Mouse (Mus musculus) testis, adult 2 months (tissue): ENCODE measurements around the gene Fmnl1. TPM values are rescaled to one million over a fixed set of nuclear protein-coding genes. Genes with fewer than 3 reads are reported as not detected.

Experiments used
- H3K27ac ChIP-seq: fragments of 200-500 bp; 2 replicates; pipeline ENCODE4 v1.5.1; 2012; ENCODE audit warnings: low read depth, low read length; ENCODE audit not compliant: control insufficient read depth, insufficient read depth
- H3K27me3 ChIP-seq: fragments of 200-500 bp; 2 replicates; pipeline ENCODE4 v1.6.1; 2012; ENCODE audit warnings: mild to moderate bottlenecking, low read length, moderate library complexity; ENCODE audit not compliant: control insufficient read depth, insufficient read depth
- H3K36me3 ChIP-seq: fragments of 200-500 bp; 2 replicates; pipeline ENCODE4 v1.6.1; 2012; ENCODE audit warnings: mild to moderate bottlenecking, low read length; ENCODE audit not compliant: control insufficient read depth, insufficient read depth
- H3K4me1 ChIP-seq: fragments of 200-500 bp; 2 replicates; pipeline ENCODE4 v1.6.1; 2012; ENCODE audit warnings: low read length; ENCODE audit not compliant: control insufficient read depth, insufficient read depth
- H3K4me3 ChIP-seq: fragments of 200-500 bp; 2 replicates; pipeline ENCODE4 v1.5.1; 2012; ENCODE audit warnings: low read depth, mild to moderate bottlenecking, low read length, moderate library complexity, mixed read lengths; ENCODE audit not compliant: control insufficient read depth
- CTCF ChIP-seq: fragments of 200-500 bp; IDR thresholded peaks from 2 replicates; pipeline ENCODE4 v1.5.1; 2012; ENCODE audit warnings: low read depth, mild to moderate bottlenecking, inconsistent platforms, low read length, moderate library complexity; ENCODE audit not compliant: control insufficient read depth, insufficient read depth, insufficient replicate concordance
- POLR2A ChIP-seq: fragments of 200-500 bp; IDR thresholded peaks from 2 replicates; pipeline ENCODE4 v1.6.1; 2012; ENCODE audit warnings: low read depth, mild to moderate bottlenecking, inconsistent platforms, low read length, moderate library complexity; ENCODE audit not compliant: control insufficient read depth
- polyA plus RNA-seq: library from polyadenylated mRNA; depleted of rRNA; stranded (reverse); fragments of >200 nt; gene quantifications from 2 replicates; pipeline ENCODE4 v1.2.3, GENCODE M21; 2012

Fmnl1 gene
- polyA plus RNA-seq, 1 experiment = 21.6 TPM

DNA sequence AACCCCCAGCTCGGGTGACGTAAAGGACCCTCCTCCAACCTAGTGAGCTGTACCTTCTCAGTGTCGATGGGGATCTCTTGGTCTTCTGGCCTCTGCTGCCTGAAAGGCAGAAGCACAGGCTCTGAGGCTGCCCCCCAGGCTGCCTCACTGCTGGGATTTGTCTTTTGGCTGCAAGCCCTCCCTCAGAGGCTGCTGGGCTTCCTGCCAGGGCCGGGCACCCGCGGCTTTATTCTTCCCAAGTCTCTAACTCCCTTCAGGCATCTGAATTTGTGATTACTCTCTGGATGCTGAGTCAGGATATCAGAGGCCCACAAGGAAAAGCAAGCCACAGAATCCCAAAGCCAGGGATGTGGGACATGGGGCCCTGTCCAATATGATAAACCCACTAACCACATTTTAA is 30.8 kb downstream of the Fmnl1 start:
- H3K27me3 ChIP-seq = no peaks in the 10 kb centered on the region
- no peaks in the 10 kb centered on the region for H3K36me3 ChIP-seq
- TF ChIP-seq CTCF (no peak), POLR2A (no peak)
- no peak overlapping the region for H3K27ac ChIP-seq
- H3K4me1 ChIP-seq = peaks cover 11% of the 10 kb centered on the region
- H3K4me3 ChIP-seq = no peak overlapping the region

- Histone ChIP-seq H3K27ac (no peak overlapping the region), H3K36me3 (no peaks in the 10 kb centered on the region), H3K27me3 (no peaks in the 10 kb centered on the region), H3K4me3 (no peak overlapping the region), H3K4me1 (peaks cover 11% of the 10 kb centered on the region)
- TF ChIP-seq POLR2A = no peak
- no peak for TF ChIP-seq CTCF
Measured at GRCm38 (mm10) chr11:103202376-103202775, 31.5 kb downstream of the Fmnl1 start.

DNA sequence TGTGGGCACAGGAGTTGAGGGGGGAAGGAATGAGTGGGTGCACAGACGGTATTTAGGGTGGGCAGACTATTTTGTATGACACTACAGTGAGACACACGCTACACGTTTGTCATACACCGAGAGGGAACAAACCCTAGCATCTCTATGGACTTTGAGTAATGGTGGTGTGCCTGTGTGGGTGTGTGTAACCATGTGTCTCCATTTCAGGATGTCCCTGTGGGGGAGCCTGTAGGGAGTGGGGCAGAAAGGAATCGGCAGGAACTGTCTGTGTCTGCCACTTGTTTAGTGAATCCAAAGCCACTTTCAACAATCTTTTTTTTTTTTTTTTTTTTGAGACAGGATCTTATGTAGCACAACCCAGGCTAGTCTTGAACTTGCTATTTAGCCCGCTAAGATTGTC is 35.3 kb downstream of the Fmnl1 start:
- Histone ChIP-seq H3K4me3 (peak overlapping the region; percentile 66), H3K27me3 (no peaks in the 10 kb centered on the region), H3K4me1 (no peaks in the 10 kb centered on the region), H3K27ac (no peak overlapping the region), H3K36me3 (no peaks in the 10 kb centered on the region)
- TF ChIP-seq POLR2A = no peak

DNA sequence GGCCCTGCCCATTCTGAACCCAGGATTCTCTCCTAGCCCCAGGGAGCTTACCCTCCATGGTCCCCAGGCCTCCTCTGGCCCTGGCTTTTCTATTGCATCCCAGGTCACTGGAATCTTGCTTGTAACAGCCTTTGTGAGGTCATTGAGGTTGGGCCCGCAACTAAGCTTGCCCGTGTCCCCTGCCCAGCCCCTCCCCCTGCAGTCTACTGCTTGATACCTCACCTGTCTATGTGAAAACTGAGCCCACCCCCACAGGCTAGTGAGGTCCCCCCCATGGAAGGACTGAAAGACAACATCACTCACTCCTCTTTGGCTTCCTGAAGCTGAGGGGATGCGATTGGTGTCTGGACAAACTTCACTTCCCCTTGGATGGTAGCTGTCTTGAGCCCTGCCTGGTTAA is 37.6 kb downstream of the Fmnl1 start, which contains the start of gene 1700023F06Rik:
1700023F06Rik (minus strand) TSS at position 101 of the 400 bp plus-strand sequence.
- TF ChIP-seq POLR2A (peak; percentile 77; the same call in 1 of the 2 replicates), CTCF (no peak)
- no peaks in the 10 kb centered on the region for H3K27me3 ChIP-seq
- H3K36me3 ChIP-seq = no peaks in the 10 kb centered on the region
- H3K4me1 ChIP-seq = no peaks in the 10 kb centered on the region
- peak within 1 kb of the TSS; percentile 87 for H3K4me3 ChIP-seq
- H3K27ac ChIP-seq = no peak within 1 kb of the TSS

DNA sequence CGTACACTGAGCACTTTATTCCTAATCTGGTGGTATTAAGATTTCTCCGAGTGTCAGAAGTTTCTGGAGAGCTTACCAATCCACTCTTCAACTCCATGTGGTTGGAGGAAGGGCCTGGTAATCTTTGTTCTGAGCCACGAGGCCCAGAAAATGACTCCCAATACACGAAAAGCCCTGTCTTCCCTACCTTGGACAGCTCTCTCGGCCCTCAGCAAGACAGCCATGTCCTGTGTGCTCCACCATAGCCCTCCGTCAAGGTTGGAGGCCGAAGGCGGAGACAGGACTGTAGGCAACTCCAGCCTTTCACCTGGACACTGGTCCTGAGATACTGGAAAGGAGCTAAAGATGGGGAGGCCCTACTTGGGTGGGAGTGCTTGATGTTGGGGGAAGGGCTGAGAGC is 39.4 kb downstream of the Fmnl1 start:
- Histone ChIP-seq H3K4me1 (no peaks in the 10 kb centered on the region), H3K36me3 (no peaks in the 10 kb centered on the region), H3K27me3 (no peaks in the 10 kb centered on the region), H3K4me3 (peak overlapping the region; percentile 87), H3K27ac (no peak overlapping the region)
- TF ChIP-seq CTCF = no peak
- TF ChIP-seq POLR2A = no peak

DNA sequence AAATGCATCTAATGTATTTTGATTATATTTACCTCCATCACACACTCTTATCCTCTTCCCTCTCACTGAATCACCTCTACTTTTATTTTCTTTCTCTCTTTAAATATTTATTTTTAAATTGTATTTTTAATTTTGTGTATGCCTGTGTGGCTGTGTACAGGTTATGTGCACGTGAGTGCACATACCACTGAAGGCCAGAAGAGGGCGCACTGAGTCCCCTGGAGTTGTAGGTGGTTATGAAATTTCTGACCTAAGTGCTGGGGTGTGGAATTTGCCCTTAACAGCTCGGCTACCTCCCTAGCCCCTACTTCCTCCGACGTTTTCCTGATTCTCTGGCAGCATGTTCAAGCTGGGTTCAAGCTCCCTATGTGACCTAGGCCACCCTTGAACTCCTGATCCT is 42.8 kb downstream of the Fmnl1 start:
- Histone ChIP-seq H3K36me3 (no peaks in the 10 kb centered on the region), H3K4me1 (peaks cover 2% of the 10 kb centered on the region; the same call in 1 of the 2 replicates), H3K27ac (no peak overlapping the region), H3K27me3 (no peaks in the 10 kb centered on the region), H3K4me3 (no peak overlapping the region)
- TF ChIP-seq CTCF = peak; percentile 39; the same call in 1 of the 2 replicates
- TF ChIP-seq POLR2A = no peak

DNA sequence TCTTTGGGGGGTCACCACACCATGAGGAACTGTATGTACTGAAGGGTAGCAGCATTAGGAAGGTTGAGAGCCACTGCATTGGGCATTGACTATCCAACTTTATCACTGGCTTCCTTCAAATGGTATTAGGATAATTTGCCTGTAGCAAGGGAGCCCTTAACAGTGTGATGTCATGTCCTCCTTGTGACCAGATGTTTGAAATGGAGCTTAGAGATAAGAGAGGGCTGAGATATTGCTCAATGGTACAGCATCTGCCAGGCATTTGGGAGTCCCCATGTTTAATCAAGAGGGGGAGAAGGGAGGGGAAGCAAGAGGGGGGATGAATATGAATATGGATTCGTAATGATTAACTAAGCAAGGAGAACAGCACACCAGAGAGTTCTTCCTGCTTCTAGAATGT is 44.4 kb downstream of the Fmnl1 start:
- no peaks in the 10 kb centered on the region for H3K36me3 ChIP-seq
- no peak for TF ChIP-seq CTCF
- no peak for TF ChIP-seq POLR2A
- H3K4me1 ChIP-seq = peaks cover 2% of the 10 kb centered on the region; the same call in 1 of the 2 replicates
- no peak overlapping the region for H3K27ac ChIP-seq
- H3K27me3 ChIP-seq = no peaks in the 10 kb centered on the region
- no peak overlapping the region for H3K4me3 ChIP-seq
